Mouse (Mus musculus) megakaryocyte, embryonic 14.5 days (primary cell): ENCODE measurements around the gene Map3k7cl. TPM values are rescaled to one million over a fixed set of nuclear protein-coding genes. Genes with fewer than 3 reads are reported as not detected.

Experiments
- H3K27me3 ChIP-seq: replicated peaks from 2 replicates; pipeline ENCODE3; 2012; ENCODE audit warnings: inconsistent platforms
- H3K36me3 ChIP-seq: replicated peaks from 2 replicates; pipeline ENCODE3; 2012; ENCODE audit warnings: low read length, inconsistent platforms, mixed read lengths
- H3K4me1 ChIP-seq: 2 replicates; pipeline ENCODE4 v1.6.1; 2012; ENCODE audit warnings: inconsistent platforms
- H3K4me3 ChIP-seq: replicated peaks from 2 replicates; pipeline ENCODE3; 2012; ENCODE audit warnings: moderate library complexity, mild to moderate bottlenecking, inconsistent platforms
- H3K9me3 ChIP-seq: 2 replicates; pipeline ENCODE4 v1.6.1; 2012; ENCODE audit warnings: inconsistent platforms
- FLI1 ChIP-seq: IDR thresholded peaks from 2 replicates; pipeline ENCODE4 v1.6.1; 2012; ENCODE audit warnings: low read length, inconsistent platforms, mixed read lengths
- GATA1 ChIP-seq: IDR thresholded peaks from 3 replicates; pipeline ENCODE4 v1.6.1; 2012; ENCODE audit warnings: mixed read lengths, low read length, inconsistent platforms, borderline replicate concordance
- polyA plus RNA-seq: library from polyadenylated mRNA; stranded (reverse); fragments of >175 nt; gene quantifications from 2 replicates; pipeline ENCODE4 v1.2.3, GENCODE M21; 2012; ENCODE audit warnings: low replicate concordance; ENCODE audit not compliant: insufficient read depth

Map3k7cl gene
- polyA plus RNA-seq, 1 experiment = not detected

DNA sequence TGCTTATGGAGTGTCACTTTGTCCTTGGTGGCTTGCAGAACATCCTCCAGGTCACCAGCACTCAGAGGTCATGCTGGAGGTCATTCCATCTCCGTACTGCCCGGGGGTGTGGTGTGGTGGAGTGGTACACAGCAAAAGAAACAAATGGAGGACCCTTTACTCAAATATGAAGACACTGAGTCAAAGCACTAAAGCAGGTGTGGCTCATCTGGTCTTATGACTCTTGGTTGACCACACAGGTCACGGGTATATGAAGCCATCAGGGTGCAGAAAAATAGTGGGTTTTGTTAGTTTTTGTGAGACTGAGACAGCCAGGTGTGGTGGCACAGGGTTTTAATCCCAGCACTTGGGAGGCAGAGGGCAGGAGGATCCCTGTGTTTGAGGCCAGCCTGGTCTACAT, 11.4 kb downstream of the Map3k7cl start:
- no peaks in the 10 kb centered on the region for H3K9me3 ChIP-seq
- H3K36me3 ChIP-seq = no peaks in the 10 kb centered on the region
- peaks cover 1% of the 10 kb centered on the region for H3K27me3 ChIP-seq
- TF ChIP-seq GATA1 = no peak
- TF ChIP-seq FLI1 = no peak
- 0 out of 2 replicates have a peak, but pooled peaks cover 3% of the 10 kb centered on the region for H3K4me1 ChIP-seq
- H3K4me3 ChIP-seq = no peak overlapping the region

DNA sequence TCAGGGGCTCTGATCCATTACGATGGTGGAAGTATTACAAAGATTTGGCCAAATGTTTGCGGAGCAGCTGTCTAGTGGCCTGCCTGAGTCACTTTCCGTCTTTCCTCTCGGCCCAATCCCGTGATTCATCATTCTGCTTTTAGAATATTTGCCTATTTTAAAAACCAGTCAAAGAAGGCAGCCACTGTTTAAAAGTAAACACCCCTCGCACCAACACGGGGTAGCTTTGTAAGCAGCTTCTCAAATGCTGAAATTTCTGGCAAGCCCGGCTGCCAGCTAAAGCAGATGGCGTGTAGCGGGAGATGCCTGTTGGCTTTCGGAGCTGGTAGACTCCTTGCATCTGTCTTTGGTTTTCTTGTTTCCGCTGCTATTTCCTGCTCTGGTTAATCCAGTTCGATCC, 14.4 kb downstream of the Map3k7cl start:
- H3K4me3 ChIP-seq = no peak overlapping the region
- H3K27me3 ChIP-seq = peaks cover 1% of the 10 kb centered on the region
- H3K4me1 ChIP-seq = 0 out of 2 replicates have a peak, but pooled peaks cover 3% of the 10 kb centered on the region
- no peaks in the 10 kb centered on the region for H3K9me3 ChIP-seq
- TF ChIP-seq FLI1 = no peak
- TF ChIP-seq GATA1 = no peak
- H3K36me3 ChIP-seq = no peaks in the 10 kb centered on the region

DNA sequence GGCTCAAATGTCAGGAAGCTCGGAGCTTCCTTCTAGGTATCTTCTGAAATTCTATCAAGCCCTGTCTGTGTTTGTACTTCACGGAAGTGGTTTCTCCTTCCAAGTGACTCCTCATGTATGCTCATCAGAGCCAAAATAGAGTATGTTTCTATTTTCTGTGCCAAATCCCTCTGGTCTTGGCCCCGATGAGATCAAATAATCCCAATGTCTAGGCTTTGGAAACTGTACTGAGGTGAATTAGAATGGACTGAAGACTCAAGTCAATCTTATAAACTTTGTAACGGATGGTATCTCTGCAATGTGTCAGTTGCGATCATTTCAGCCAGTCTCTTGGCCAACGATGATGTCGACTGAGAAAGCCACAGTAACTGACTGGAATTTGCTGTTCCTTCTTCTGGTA, 15.1 kb downstream of the Map3k7cl start:
- TF ChIP-seq FLI1 (no peak), GATA1 (no peak)
- Histone ChIP-seq H3K27me3 (peaks cover 1% of the 10 kb centered on the region), H3K36me3 (no peaks in the 10 kb centered on the region), H3K4me1 (0 out of 2 replicates have a peak, but pooled peaks cover 3% of the 10 kb centered on the region), H3K4me3 (no peak overlapping the region), H3K9me3 (no peaks in the 10 kb centered on the region)

DNA sequence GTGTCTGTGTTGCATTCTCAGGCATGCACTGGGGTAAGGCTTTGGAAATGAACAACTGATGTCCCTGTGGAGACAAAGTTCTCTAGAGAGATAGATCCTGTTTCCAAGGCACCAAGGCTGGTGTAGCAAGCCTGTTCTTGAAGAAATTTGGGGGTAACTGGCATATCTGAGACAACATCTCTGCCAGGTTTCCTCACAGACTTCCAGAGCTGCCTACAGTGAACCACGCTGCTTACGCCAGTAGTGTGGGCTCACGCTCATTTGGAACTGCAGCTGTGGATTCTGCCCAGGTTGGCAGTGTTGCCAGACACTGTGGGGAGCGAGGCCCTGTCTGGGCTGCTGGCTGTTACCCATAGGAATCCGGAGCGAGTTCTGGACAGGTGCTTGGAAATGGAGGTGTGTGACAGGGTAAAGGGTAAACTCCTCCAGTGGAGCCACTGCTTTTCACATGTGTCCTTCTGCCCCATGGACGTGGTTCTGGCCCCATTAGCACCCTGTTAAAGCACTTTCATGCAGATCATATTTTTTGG, 16.5 kb downstream of the Map3k7cl start:
- TF ChIP-seq GATA1 (no peak), FLI1 (no peak)
- H3K4me1 ChIP-seq = 0 out of 2 replicates have a peak, but pooled peaks cover 3% of the 10 kb centered on the region
- peaks cover 1% of the 10 kb centered on the region for H3K27me3 ChIP-seq

DNA sequence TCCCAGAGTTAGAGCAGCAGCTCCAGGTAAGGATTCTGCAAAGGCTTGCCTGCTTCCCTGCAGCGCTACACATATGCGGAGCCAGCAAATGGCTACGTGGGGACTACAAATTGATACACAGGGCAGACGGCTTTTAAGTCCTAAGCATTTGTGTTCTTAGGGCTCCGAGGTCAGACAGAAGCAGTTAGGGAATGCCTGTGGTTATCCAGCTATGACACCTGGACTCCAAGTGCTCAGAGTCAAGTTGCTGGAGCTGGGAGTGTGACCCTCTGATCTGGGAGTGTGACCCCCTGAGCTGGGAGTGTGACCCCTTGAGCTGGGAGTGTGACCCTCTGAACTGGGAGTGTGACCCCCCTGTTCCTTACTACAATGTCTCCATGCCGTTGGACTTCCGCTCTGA, 17.2 kb downstream of the Map3k7cl start:
- Histone ChIP-seq H3K4me1 (peaks cover 3% of the 10 kb centered on the region; the same call in 1 of the 2 replicates), H3K9me3 (0 out of 2 replicates have a peak, but pooled peaks cover 2% of the 10 kb centered on the region), H3K36me3 (no peaks in the 10 kb centered on the region), H3K4me3 (no peak overlapping the region), H3K27me3 (peaks cover 1% of the 10 kb centered on the region)
- TF ChIP-seq FLI1 (no peak), GATA1 (no peak)

More for the DNA sequence above, 16.5 kb downstream of the Map3k7cl start:
- H3K36me3 ChIP-seq = no peaks in the 10 kb centered on the region
- no peak overlapping the region for H3K4me3 ChIP-seq
- H3K9me3 ChIP-seq = no peaks in the 10 kb centered on the region

DNA sequence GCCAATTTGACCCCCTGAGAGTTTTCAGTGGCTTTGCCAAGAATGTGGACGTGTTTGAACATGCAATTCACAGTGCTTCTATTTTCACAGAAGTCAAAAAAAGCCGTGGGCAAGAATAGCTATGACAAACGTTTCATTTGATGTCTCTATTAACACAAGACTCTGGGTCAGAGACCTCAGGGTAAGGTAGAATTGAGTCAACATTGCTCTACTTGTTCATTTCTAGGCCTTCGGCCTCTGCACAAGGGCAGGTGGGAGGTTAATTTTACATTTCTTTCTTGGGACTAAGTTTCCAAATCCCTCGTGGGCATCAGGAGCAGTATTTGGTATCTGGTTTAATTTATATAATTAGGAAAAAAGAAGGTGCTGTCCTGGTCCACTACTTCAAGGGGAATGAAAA, 20.3 kb downstream of the Map3k7cl start:
- H3K27me3 ChIP-seq = no peaks in the 10 kb centered on the region
- no peak for TF ChIP-seq FLI1
- no peak for TF ChIP-seq GATA1
- 0 out of 2 replicates have a peak, but pooled peaks cover 2% of the 10 kb centered on the region for H3K9me3 ChIP-seq
- no peaks in the 10 kb centered on the region for H3K36me3 ChIP-seq
- no peak overlapping the region for H3K4me3 ChIP-seq
- H3K4me1 ChIP-seq = peaks cover 8% of the 10 kb centered on the region

DNA sequence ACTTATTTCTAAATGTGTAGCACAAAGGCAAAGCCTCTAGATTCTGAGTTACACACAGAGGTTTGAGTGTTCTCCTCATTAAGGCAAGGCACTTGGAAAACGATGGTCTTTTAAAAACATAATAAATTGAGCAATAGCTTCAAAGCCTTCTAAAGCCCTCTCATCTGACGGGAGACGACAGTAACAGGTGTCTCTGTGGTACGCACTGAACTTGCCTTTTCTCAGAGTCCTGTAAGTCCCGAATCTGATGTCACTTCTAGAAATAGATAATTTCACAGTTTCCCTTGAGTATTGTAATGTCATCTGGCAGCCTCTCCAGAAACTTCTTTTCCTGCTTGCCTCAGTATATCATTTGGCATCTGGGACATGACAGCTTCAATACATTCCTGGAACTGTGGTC, 21.0 kb downstream of the Map3k7cl start:
- Histone ChIP-seq H3K36me3 (no peaks in the 10 kb centered on the region), H3K9me3 (peaks cover 6% of the 10 kb centered on the region; the same call in 1 of the 2 replicates), H3K4me1 (peaks cover 8% of the 10 kb centered on the region), H3K4me3 (no peak overlapping the region), H3K27me3 (no peaks in the 10 kb centered on the region)
- no peak for TF ChIP-seq FLI1
- no peak for TF ChIP-seq GATA1

DNA sequence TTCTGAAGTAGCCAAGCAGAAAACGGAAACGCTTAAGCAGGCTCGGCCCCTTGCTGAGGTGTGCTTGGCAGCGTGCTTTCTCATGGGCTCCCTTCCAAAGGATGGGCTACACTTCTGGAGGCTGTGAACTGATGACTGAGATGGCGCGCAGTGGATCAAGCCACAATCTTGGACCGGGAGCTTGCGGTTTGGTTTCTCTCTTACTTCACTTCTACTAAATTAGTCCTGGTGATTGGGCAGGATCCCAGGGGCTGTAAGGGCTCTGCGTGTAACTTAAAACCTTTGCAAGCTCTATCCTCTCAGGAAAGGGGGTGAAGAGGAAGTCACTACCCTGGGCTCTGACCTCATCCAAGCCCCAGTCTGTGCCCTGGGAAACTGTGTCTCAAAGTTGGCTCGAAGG, 22.5 kb downstream of the Map3k7cl start:
- Histone ChIP-seq H3K4me1 (peaks cover 8% of the 10 kb centered on the region), H3K4me3 (peak overlapping the region; percentile 30), H3K36me3 (no peaks in the 10 kb centered on the region), H3K27me3 (no peaks in the 10 kb centered on the region), H3K9me3 (peaks cover 6% of the 10 kb centered on the region; the same call in 1 of the 2 replicates)
- TF ChIP-seq FLI1 (no peak), GATA1 (no peak)

DNA sequence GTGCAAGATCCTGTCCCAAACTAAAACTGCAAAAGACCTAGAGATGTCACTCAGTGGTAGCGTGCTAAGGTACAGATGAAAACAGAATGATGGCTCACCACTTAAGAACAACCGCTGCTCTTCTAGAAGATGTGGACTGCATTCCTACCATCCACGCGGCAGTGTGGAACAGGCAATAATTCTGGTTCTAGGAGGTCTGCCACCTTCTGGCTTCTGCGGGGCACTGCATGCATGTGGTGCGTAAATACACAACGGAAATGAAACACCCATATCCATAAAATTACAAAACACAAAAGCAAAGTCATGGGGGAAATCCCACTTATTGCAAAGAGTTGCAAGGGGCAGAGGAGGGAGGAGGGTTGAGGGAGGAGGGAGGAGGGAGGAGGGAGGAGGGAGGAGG, 25.8 kb downstream of the Map3k7cl start:
- Histone ChIP-seq H3K36me3 (no peaks in the 10 kb centered on the region), H3K4me1 (peaks cover 8% of the 10 kb centered on the region), H3K27me3 (no peaks in the 10 kb centered on the region), H3K4me3 (no peak overlapping the region), H3K9me3 (peaks cover 6% of the 10 kb centered on the region; the same call in 1 of the 2 replicates)
- TF ChIP-seq GATA1 = no peak
- TF ChIP-seq FLI1 = no peak

DNA sequence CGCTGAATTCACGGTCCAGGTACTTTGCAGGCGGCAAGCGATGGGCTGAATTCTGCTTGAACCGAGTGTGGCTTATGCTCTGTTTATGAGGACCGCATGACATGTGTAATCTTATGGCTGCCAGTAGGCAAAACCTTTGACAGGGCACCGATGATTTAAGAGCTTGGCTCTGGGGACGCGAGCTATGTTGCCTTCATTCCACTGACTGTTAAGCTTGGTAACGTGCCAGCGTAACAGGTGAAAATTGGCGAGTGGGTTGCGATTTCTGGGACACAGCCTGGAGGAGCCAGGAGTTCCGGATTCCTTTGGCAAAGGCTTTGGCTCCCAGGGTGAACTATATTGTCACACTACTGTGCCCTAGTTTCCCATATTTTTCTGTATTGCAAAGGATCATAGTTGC, 26.3 kb downstream of the Map3k7cl start:
- Histone ChIP-seq H3K27me3 (no peaks in the 10 kb centered on the region), H3K4me3 (no peak overlapping the region), H3K4me1 (peaks cover 8% of the 10 kb centered on the region), H3K9me3 (peaks cover 6% of the 10 kb centered on the region; the same call in 1 of the 2 replicates), H3K36me3 (no peaks in the 10 kb centered on the region)
- no peak for TF ChIP-seq FLI1
- no peak for TF ChIP-seq GATA1
